Mouse (Mus musculus): Measurements from ENCODE around the gene Daam1. TPM values are rescaled to one million over a fixed set of nuclear protein-coding genes. Genes with fewer than 3 reads are reported as not detected.

Daam1 gene
- polyA plus RNA-seq, 1 experiment from 2014 or later, result 41.2 TPM

- no peaks in the 10 kb centered on the region for H3K9me3 ChIP-seq (ENCODE audit: control insufficient read depth, low read length)
- H3K36me3 ChIP-seq (replicated peaks; ENCODE audit: control insufficient read depth, insufficient read depth), result peaks cover 5% of the 10 kb centered on the region; the same call in 1 of the 2 replicates
- ATAC-seq (ENCODE audit: low FRiP score), result no peak
- DNase-seq (ENCODE audit: low spot score), result no peak
- no peak overlapping the region for H3K9ac ChIP-seq
- H3K27me3 ChIP-seq (ENCODE audit: control insufficient read depth, insufficient read depth, low read length), result no peaks in the 10 kb centered on the region
- no peak overlapping the region for H3K4me2 ChIP-seq (replicated peaks)
- WGBS, result 32% methylated on average over 3 of the region's 3 CpGs
- 0 out of 2 replicates have a peak, but pooled peaks cover 9% of the 10 kb centered on the region for H3K4me1 ChIP-seq (replicated peaks; ENCODE audit: control insufficient read depth, insufficient read depth, low read length)
- no peak overlapping the region for H3K4me3 ChIP-seq (replicated peaks; ENCODE audit: low read length)
- no peak overlapping the region for H3K27ac ChIP-seq
Observed at GRCm38 (mm10) chr12:71864544-71864897, 33.6 kb downstream of the Daam1 start.

- Histone ChIP-seq H3K9me3 (ENCODE audit: control insufficient read depth, low read length) (no peaks in the 10 kb centered on the region), H3K4me1 (replicated peaks; ENCODE audit: control insufficient read depth, insufficient read depth, low read length) (0 out of 2 replicates have a peak, but pooled peaks cover 4% of the 10 kb centered on the region), H3K9ac (no peak overlapping the region), H3K4me2 (replicated peaks) (no peak overlapping the region), H3K27me3 (ENCODE audit: control insufficient read depth, insufficient read depth, low read length) (no peaks in the 10 kb centered on the region), H3K4me3 (replicated peaks; ENCODE audit: low read length) (no peak overlapping the region), H3K36me3 (replicated peaks; ENCODE audit: control insufficient read depth, insufficient read depth) (0 out of 2 replicates have a peak, but pooled peaks cover 5% of the 10 kb centered on the region), H3K27ac (no peak overlapping the region)
- ATAC-seq (ENCODE audit: low FRiP score), result no peak
- 86% methylated on average over 3 of the region's 3 CpGs for WGBS
- no peak for DNase-seq (ENCODE audit: low spot score)
Observed at GRCm38 (mm10) chr12:71865937-71866336, 35.1 kb downstream of the Daam1 start.

GRCm38 (mm10) chr12:71867345-71868240, 36.7 kb downstream of the Daam1 start:
- no peak overlapping the region for H3K27ac ChIP-seq
- no peaks in the 10 kb centered on the region for H3K9me3 ChIP-seq (ENCODE audit: control insufficient read depth, low read length)
- H3K4me1 ChIP-seq (replicated peaks; ENCODE audit: control insufficient read depth, insufficient read depth, low read length), result 0 out of 2 replicates have a peak, but pooled peaks cover 4% of the 10 kb centered on the region
- no peak for ATAC-seq (ENCODE audit: low FRiP score)
- no peak overlapping the region for H3K9ac ChIP-seq
- WGBS, result 85% methylated on average over 9 of the region's 9 CpGs
- no peaks in the 10 kb centered on the region for H3K36me3 ChIP-seq (replicated peaks; ENCODE audit: control insufficient read depth, insufficient read depth)
- no peak overlapping the region for H3K4me3 ChIP-seq (replicated peaks; ENCODE audit: low read length)
- H3K27me3 ChIP-seq (ENCODE audit: control insufficient read depth, insufficient read depth, low read length), result no peaks in the 10 kb centered on the region
- DNase-seq (ENCODE audit: low spot score), result no peak
- H3K4me2 ChIP-seq (replicated peaks), result no peak overlapping the region

- DNase-seq (ENCODE audit: low spot score), result no peak
- WGBS, result 94% methylated on average over 6 of the region's 6 CpGs
Observed at GRCm38 (mm10) chr12:71870644-71871043, 39.8 kb downstream of the Daam1 start.

GRCm38 (mm10) chr12:71872330-71872729, 41.5 kb downstream of the Daam1 start:
- Histone ChIP-seq H3K27me3 (ENCODE audit: control insufficient read depth, insufficient read depth, low read length) (no peaks in the 10 kb centered on the region), H3K9ac (no peak overlapping the region), H3K9me3 (ENCODE audit: control insufficient read depth, low read length) (no peaks in the 10 kb centered on the region), H3K4me2 (replicated peaks) (no peak overlapping the region), H3K27ac (no peak overlapping the region), H3K4me1 (replicated peaks; ENCODE audit: control insufficient read depth, insufficient read depth, low read length) (0 out of 2 replicates have a peak, but pooled peaks cover 14% of the 10 kb centered on the region), H3K4me3 (replicated peaks; ENCODE audit: low read length) (no peak overlapping the region), H3K36me3 (replicated peaks; ENCODE audit: control insufficient read depth, insufficient read depth) (no peaks in the 10 kb centered on the region)
- ATAC-seq (ENCODE audit: low FRiP score), result no peak
- 92% methylated on average over 4 of the region's 4 CpGs for WGBS
- DNase-seq (ENCODE audit: low spot score), result no peak

More at GRCm38 (mm10) chr12:71870644-71871043, 39.8 kb downstream of the Daam1 start:
- H3K36me3 ChIP-seq (replicated peaks; ENCODE audit: control insufficient read depth, insufficient read depth), result no peaks in the 10 kb centered on the region
- no peak for ATAC-seq (ENCODE audit: low FRiP score)
- no peak overlapping the region for H3K4me2 ChIP-seq (replicated peaks)
- 0 out of 2 replicates have a peak, but pooled peaks cover 5% of the 10 kb centered on the region for H3K4me1 ChIP-seq (replicated peaks; ENCODE audit: control insufficient read depth, insufficient read depth, low read length)
- no peak overlapping the region for H3K27ac ChIP-seq
- H3K9me3 ChIP-seq (ENCODE audit: control insufficient read depth, low read length), result no peaks in the 10 kb centered on the region
- H3K4me3 ChIP-seq (replicated peaks; ENCODE audit: low read length), result no peak overlapping the region
- no peaks in the 10 kb centered on the region for H3K27me3 ChIP-seq (ENCODE audit: control insufficient read depth, insufficient read depth, low read length)
- H3K9ac ChIP-seq, result no peak overlapping the region

- H3K9ac ChIP-seq, result no peak overlapping the region
- WGBS, result 95% methylated on average over 6 of the region's 6 CpGs
- H3K9me3 ChIP-seq (ENCODE audit: control insufficient read depth, low read length), result no peaks in the 10 kb centered on the region
- H3K27ac ChIP-seq, result no peak overlapping the region
- DNase-seq (ENCODE audit: low spot score), result no peak
- ATAC-seq (ENCODE audit: low FRiP score), result no peak
- no peak overlapping the region for H3K4me2 ChIP-seq (replicated peaks)
- H3K36me3 ChIP-seq (replicated peaks; ENCODE audit: control insufficient read depth, insufficient read depth), result no peaks in the 10 kb centered on the region
- no peaks in the 10 kb centered on the region for H3K27me3 ChIP-seq (ENCODE audit: control insufficient read depth, insufficient read depth, low read length)
- peaks cover 28% of the 10 kb centered on the region for H3K4me1 ChIP-seq (replicated peaks; ENCODE audit: control insufficient read depth, insufficient read depth, low read length)
- H3K4me3 ChIP-seq (replicated peaks; ENCODE audit: low read length), result no peak overlapping the region
Observed at GRCm38 (mm10) chr12:71874561-71874960, 43.7 kb downstream of the Daam1 start.

- DNase-seq (ENCODE audit: low spot score), result no peak
- H3K9me3 ChIP-seq (ENCODE audit: control insufficient read depth, low read length), result no peaks in the 10 kb centered on the region
- no peak overlapping the region for H3K27ac ChIP-seq
- no peak overlapping the region for H3K4me3 ChIP-seq (replicated peaks; ENCODE audit: low read length)
- H3K9ac ChIP-seq, result no peak overlapping the region
- WGBS, result 88% methylated on average over 3 of the region's 3 CpGs
- no peak for ATAC-seq (ENCODE audit: low FRiP score)
- no peaks in the 10 kb centered on the region for H3K27me3 ChIP-seq (ENCODE audit: control insufficient read depth, insufficient read depth, low read length)
- H3K4me1 ChIP-seq (replicated peaks; ENCODE audit: control insufficient read depth, insufficient read depth, low read length), result peaks cover 28% of the 10 kb centered on the region
- H3K36me3 ChIP-seq (replicated peaks; ENCODE audit: control insufficient read depth, insufficient read depth), result no peaks in the 10 kb centered on the region
- H3K4me2 ChIP-seq (replicated peaks), result no peak overlapping the region
Observed at GRCm38 (mm10) chr12:71874984-71875383, 44.1 kb downstream of the Daam1 start.

GRCm38 (mm10) chr12:71875761-71876489, 45.0 kb downstream of the Daam1 start:
- Histone ChIP-seq H3K36me3 (replicated peaks; ENCODE audit: control insufficient read depth, insufficient read depth) (no peaks in the 10 kb centered on the region), H3K4me1 (replicated peaks; ENCODE audit: control insufficient read depth, insufficient read depth, low read length) (peaks cover 28% of the 10 kb centered on the region), H3K4me2 (replicated peaks) (no peak overlapping the region), H3K4me3 (replicated peaks; ENCODE audit: low read length) (no peak overlapping the region), H3K27me3 (ENCODE audit: control insufficient read depth, insufficient read depth, low read length) (no peaks in the 10 kb centered on the region), H3K9me3 (ENCODE audit: control insufficient read depth, low read length) (no peaks in the 10 kb centered on the region), H3K9ac (no peak overlapping the region), H3K27ac (no peak overlapping the region)
- ATAC-seq (ENCODE audit: low FRiP score) (no peak), DNase-seq (ENCODE audit: low spot score) (no peak)
- WGBS, result 52% methylated on average over 7 of the region's 7 CpGs

GRCm38 (mm10) chr12:71880987-71881386, 50.1 kb downstream of the Daam1 start:
- WGBS, result 92% methylated on average over 5 of the region's 5 CpGs
- ATAC-seq (ENCODE audit: low FRiP score), result no peak

More at GRCm38 (mm10) chr12:71880987-71881386, 50.1 kb downstream of the Daam1 start:
- no peak overlapping the region for H3K27ac ChIP-seq
- no peaks in the 10 kb centered on the region for H3K9me3 ChIP-seq (ENCODE audit: control insufficient read depth, low read length)
- no peak overlapping the region for H3K4me3 ChIP-seq (replicated peaks; ENCODE audit: low read length)
- no peak for DNase-seq (ENCODE audit: low spot score)
- no peaks in the 10 kb centered on the region; the same call in 1 of the 2 replicates for H3K36me3 ChIP-seq (replicated peaks; ENCODE audit: control insufficient read depth, insufficient read depth)
- H3K4me1 ChIP-seq (replicated peaks; ENCODE audit: control insufficient read depth, insufficient read depth, low read length), result peaks cover 33% of the 10 kb centered on the region
- H3K27me3 ChIP-seq (ENCODE audit: control insufficient read depth, insufficient read depth, low read length), result no peaks in the 10 kb centered on the region
- no peak overlapping the region for H3K9ac ChIP-seq
- H3K4me2 ChIP-seq (replicated peaks), result no peak overlapping the region

Measured in hindbrain, embryonic 14.5 days (tissue).